Mouse (Mus musculus): ENCODE measurements around the gene Ubald1. TPM values are rescaled to one million over a fixed set of nuclear protein-coding genes. Genes with fewer than 3 reads are reported as not detected.
A peak's percentile ranks its signal among the peaks of the same experiment; 100 is the strongest.

Ubald1 gene
- 11.3 to 32.6 TPM (median 13.8 TPM) in 3 replicates for total RNA-seq (2017)

DNA sequence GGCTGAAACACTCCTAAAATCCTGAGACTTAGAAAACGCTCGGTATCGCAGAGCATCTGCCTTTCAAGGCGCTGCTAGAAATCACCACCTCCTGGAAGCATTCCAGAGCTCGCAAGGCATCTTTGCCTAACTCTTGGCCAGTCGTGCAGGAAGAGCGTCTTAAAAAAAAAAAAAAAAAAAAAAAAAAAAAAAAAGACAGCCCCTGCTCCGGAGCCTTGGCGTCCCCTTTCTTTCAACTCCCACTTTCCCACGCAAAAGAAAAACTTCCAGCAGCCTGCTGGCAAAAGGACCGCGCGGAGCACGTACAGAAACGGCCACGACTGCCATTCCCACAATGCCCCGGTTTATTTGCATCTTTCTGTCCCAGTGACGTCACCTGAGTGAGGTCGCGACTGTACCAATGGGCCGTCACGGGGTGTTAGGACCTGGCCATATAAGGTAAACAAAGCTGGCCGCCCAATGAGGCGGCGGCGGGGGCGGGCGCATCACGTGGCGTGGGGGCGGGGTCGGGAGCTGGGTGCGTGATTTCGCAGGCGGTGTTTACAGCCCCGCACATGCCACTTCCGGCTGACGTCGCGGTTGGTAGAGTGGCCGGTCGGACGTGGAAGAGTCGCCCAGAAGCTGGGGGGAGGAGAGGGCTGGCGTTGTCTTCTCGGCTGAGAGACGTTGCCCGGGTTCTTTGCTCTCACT is at the start of gene Ubald1:
Gene Ubald1 (minus strand): TSS at position 180 of the 690 bp plus-strand sequence.
- ATAC-seq (replicated peaks; ENCODE audit: insufficient number of reproducible peaks, low FRiP score, low TSS enrichment, poor library complexity, severe bottlenecking): peak; percentile 82

DNA sequence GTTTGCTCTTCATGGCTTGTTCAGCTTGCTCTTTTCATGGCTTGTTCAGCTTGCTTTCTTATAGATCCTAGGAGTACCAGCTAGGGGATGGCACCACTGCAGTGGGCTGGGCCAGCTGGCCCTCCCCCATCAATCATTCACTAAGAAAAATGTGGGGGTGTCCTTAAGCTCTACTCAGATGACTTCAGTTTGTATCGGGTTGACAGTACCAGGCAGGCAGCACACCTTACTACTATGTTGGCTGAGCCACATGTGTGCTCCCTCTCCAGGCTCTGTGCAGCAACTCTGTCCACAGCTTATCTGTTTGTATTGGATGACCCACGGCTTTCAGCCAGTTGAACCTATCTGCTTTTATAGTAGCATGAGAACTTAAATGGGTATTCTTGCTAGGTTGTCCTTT is 48.4 kb upstream of the Ubald1 start:
- no peak for ATAC-seq (replicated peaks; ENCODE audit: insufficient number of reproducible peaks, low FRiP score, low TSS enrichment, poor library complexity, severe bottlenecking)

DNA sequence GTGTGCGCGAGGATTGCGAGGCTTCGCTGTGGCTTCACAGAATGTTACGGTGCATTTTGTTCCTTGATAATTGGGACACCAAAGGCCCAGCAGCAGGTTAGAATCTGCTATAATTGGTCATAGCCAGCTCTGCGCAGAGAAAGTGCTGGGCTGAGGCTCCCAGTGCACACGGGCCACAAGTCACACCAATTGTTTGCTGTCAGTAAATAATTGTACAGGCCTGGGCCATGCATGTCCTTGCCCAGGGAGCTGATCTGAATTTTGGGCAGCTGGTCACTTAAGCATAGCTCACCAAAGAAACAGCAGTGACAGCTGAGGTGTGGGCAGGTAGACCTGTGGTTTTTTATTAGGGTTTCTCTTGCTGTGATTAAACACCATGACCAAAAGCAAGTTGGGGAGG is 47.9 kb upstream of the Ubald1 start:
- ATAC-seq (replicated peaks; ENCODE audit: insufficient number of reproducible peaks, low FRiP score, low TSS enrichment, poor library complexity, severe bottlenecking): no peak

GRCm38 (mm10) chr16:4923996-4924395 is 43.9 kb upstream of the Ubald1 start:
- no peak for ATAC-seq (replicated peaks; ENCODE audit: insufficient number of reproducible peaks, low FRiP score, low TSS enrichment, poor library complexity, severe bottlenecking)

- no peak for ATAC-seq (replicated peaks; ENCODE audit: insufficient number of reproducible peaks, low FRiP score, low TSS enrichment, poor library complexity, severe bottlenecking)
Observed at GRCm38 (mm10) chr16:4922481-4922880, 42.4 kb upstream of the Ubald1 start.

DNA sequence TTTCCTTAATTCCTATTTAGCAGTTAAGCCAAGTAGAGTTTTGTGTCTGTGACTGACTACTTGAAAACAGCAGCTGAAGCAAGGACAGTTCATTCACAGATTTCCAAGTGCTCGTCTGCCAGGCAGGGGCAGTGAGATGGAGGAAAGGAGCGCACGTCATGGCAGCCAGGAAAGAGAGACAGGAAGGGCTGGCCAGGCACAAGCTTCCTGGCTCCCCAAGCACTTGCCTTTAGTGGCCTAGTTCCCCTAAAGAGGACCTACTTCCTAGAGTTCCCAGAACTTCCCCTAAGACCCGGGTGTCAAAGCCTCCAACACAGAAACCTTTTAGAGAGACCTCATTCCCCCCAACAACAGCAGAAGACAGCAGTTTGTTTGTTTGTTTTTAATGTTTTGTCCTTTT is 40.4 kb upstream of the Ubald1 start:
- ATAC-seq (replicated peaks; ENCODE audit: insufficient number of reproducible peaks, low FRiP score, low TSS enrichment, poor library complexity, severe bottlenecking): no peak

GRCm38 (mm10) chr16:4916608-4917007 is 36.5 kb upstream of the Ubald1 start:
- ATAC-seq (replicated peaks; ENCODE audit: insufficient number of reproducible peaks, low FRiP score, low TSS enrichment, poor library complexity, severe bottlenecking): no peak

DNA sequence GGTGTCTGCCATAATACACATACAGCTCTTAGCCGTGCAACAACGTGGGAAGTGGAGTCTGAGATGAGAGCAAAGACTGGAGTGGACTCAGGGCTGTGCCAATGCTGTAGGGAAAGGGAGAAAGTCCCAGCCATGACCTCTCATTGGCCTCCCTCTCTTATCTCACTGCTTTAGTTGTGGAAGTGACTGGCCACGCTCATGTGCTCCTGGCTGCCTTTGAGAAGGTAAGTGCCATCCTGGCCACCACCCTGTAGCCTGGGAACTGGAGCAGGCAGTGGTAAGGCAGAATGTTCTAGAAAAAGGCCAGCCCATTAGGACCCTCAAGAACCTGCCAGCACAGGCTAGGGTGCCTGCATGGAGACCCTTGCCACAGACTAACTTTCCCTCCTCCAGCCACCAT is 35.8 kb upstream of the Ubald1 start:
- ATAC-seq (replicated peaks; ENCODE audit: insufficient number of reproducible peaks, low FRiP score, low TSS enrichment, poor library complexity, severe bottlenecking): no peak

DNA sequence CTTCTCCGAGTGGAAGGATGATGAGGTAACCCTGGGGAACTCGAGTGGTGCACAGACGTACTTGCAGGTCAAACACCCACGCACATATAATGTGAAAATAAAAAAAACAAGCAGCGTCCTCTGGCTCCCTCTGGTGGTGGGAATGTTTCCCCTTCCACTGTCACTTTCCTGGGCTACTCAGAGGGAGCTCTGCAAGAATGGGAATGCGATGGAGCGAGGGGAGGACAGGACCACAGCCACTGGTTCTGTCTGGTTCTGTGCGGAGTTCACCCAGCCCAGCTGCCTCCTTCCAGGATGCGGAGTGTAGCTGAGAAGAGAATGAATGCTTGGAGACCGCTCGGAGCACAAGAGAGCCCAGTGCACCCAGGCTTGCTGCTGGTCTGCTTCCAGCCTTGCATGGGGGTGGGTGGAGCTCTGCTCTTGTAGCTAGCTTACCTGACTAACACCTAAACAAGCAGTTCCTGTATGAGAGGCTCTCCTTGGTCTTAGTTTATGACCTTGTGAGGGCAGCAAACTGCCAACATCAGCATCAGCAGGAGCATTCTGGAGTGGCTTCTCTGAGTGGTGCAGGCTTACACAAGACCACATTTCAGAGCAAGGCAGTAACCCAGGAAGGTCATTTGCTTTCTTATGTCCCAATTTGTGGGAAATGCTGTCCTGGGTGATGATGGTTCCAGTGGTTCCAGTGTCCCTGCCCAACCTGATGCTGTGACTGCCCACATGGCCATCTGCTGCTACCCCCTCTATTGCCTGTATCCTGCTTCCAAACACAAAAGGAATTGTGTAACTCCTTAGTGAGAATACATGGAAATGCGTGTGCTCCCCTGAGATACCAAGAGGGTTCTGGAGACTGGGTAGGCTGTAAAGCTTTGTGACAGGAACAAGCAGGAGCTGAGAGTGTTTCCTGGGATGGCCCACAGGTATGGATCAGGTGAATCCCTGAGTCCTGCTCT is 33.9 kb upstream of the Ubald1 start:
- ATAC-seq (replicated peaks; ENCODE audit: insufficient number of reproducible peaks, low FRiP score, low TSS enrichment, poor library complexity, severe bottlenecking): peak; percentile 52

DNA sequence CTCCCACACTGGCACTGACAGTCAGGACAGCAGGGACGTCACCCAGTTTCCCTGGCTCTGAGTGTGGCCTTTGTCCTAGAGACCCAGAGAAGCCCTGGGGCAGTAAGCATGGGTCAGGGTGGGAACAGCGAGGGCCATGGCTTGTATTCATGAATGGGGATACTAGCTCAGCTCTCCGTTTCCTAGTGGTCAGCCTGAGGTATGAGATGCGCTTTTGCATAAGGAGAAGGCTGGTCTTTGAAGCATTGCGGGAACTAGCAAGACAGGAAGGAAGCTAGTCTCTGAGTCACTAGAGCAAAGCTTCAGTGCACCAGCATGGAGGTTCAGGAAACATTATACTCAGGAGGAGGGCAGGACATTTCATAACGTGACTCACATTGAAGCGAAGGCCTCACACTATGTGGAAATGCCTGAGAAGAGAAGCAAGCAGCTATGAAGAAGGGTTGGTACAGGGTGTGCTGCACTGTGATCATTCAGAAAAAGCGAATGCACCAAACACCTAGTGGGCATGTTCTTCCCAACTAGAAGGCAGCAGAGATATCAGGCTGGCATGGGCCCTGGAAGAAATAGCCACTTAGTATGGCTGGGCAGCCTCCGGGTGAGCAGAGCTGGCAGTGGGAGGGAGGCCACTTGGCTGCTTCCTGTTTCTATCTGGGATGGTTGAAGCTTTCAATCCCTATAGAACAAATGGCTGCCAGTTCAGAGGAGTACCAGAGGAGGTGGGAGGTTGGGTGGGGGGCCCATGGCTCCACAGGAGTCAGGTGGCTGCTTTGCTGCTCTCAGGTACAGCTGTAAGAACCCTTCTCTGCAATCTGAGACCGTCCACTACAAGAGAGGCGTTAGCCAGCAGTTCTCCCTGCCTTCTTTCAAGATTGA is 33.0 kb upstream of the Ubald1 start:
- peak; percentile 77 for ATAC-seq (replicated peaks; ENCODE audit: insufficient number of reproducible peaks, low FRiP score, low TSS enrichment, poor library complexity, severe bottlenecking)

DNA sequence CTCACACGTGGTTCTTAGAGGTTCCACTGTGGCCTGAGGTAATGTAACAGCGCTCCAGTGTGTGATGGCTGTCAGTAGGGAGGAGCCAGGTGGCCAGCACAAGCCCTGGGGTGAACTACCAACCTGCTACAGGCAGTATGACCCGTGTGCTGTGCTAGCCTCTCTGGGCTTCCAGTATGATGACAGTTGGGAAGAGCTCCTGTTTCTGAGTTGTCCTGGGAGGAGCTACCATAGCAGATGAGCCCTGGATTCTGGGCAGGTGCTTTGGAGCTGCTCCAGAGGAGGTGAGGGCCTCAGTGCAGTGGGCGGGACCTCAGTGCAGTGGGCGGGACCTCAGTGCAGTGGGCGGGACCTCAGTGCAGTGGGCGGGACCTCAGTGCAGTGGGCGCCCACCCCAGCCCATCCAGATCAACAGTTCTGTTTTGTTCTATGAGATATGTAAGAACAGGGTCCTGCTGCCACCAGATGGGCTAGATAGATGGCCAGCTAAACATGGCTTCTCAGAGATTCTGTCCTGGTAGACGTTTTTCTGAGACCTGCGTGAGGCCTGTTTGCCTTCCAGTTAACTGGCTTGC is 32.0 kb upstream of the Ubald1 start:
- ATAC-seq (replicated peaks; ENCODE audit: insufficient number of reproducible peaks, low FRiP score, low TSS enrichment, poor library complexity, severe bottlenecking): no peak

DNA sequence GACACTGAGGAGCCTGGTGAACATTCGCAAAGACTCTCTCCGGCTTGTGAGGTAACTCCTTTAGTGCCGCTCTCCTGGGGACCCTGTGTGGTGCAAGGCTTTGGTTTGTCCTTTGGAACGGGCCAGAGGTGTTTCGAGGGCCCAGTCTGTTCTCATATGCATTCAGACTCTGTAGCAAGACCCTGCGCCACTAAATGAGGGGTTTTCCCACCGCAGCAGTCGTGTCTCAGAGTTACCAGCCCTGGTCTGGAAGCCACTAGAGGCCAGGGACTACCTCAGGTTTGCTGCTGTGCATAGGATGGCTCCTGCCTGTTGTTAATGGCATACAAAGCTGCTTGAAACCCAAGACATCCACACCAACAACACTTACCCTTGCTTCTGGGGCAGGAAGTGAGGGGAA is 30.6 kb upstream of the Ubald1 start:
- no peak for ATAC-seq (replicated peaks; ENCODE audit: insufficient number of reproducible peaks, low FRiP score, low TSS enrichment, poor library complexity, severe bottlenecking)

GRCm38 (mm10) chr16:4909745-4910144 is 29.6 kb upstream of the Ubald1 start:
- ATAC-seq (replicated peaks; ENCODE audit: insufficient number of reproducible peaks, low FRiP score, low TSS enrichment, poor library complexity, severe bottlenecking): no peak

DNA sequence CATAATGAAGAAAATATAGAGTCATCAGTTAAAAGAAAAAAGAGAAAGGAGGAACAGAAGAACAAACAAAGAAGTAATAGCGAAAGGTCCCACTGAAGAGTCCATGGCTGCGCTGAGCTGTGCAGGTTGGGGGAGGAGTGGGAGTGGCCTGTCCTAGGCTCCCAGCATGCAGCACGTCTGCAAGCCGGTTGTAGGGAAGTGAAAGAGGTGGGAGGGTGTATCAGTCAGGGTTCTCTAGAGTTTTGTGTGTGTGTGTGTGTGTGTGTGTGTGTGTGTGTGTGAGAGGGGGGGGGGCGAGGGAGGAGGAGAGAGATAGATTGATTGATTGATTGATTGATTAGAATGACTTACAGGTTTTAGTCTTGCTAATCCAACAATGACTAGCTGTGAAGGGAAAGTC is 27.9 kb upstream of the Ubald1 start:
- peak; percentile 85 for ATAC-seq (replicated peaks; ENCODE audit: insufficient number of reproducible peaks, low FRiP score, low TSS enrichment, poor library complexity, severe bottlenecking)

DNA sequence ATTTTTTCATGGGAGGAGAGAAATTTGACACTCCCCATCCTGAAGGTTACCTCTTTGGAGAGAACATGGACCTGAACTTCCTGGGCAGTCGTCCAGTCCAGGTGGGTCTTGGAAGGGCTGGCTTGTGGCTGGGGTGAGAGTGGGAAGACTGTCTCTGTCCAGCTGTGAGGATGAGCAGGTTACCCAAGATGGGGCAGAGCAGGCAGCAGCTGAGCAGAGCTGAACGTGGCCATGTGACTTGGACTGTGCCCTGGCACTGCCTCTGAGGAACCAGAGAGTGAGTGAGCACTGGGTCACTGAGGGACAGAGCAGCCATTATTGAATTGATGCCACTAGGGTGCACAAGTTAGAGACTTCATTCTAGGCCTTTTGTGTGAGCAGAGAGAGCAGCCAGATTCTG is 27.3 kb upstream of the Ubald1 start:
- ATAC-seq (replicated peaks; ENCODE audit: insufficient number of reproducible peaks, low FRiP score, low TSS enrichment, poor library complexity, severe bottlenecking): no peak

GRCm38 (mm10) chr16:4906559-4906958 is 26.4 kb upstream of the Ubald1 start:
- ATAC-seq (replicated peaks; ENCODE audit: insufficient number of reproducible peaks, low FRiP score, low TSS enrichment, poor library complexity, severe bottlenecking): no peak

DNA sequence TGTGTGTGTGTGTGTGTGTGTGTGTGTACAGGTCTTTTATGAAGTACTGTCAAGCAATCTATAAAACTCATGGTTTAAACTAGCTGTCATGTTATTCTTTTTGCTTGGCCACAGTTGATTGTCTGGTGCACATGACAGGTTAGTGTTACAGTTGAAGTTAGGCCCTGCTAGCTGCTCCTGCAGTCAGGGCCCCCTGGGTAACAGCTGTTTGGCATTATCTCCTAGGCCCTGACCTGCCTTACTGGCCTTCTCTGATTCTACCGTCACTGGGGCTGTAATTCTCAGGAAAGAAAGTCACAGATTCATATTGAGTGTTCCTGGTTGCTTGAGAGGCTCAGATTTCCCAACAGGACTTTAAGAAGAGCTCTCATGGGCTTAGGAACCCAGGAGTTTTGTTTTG is 25.5 kb upstream of the Ubald1 start:
- no peak for ATAC-seq (replicated peaks; ENCODE audit: insufficient number of reproducible peaks, low FRiP score, low TSS enrichment, poor library complexity, severe bottlenecking)

DNA sequence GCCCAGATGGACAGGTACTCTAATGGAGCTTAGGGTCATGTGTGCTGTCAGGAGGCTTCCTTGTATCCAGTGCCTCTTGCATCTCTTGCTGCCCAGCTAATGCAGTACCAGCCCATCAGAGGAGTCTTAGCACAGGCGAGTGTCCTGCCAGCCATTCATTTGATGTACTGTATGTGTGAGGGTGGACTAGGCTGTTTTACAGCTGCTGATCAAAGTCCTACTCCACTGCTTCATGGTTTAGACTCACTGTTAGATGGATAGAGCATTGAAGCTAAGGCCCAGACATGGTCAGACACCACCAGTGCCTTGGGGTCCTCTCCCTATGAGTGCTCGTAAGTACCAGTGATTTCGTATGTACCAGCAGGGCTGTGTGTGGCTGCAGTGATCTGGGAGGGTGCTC is 24.8 kb upstream of the Ubald1 start:
- no peak for ATAC-seq (replicated peaks; ENCODE audit: insufficient number of reproducible peaks, low FRiP score, low TSS enrichment, poor library complexity, severe bottlenecking)

Measured in monocyte, adult 5-6 weeks (primary cell).